Mouse (Mus musculus) intestine, postnatal 0 days (tissue): Measurements from ENCODE around the gene Cir1. TPM values are rescaled to one million over a fixed set of nuclear protein-coding genes. Genes with fewer than 3 reads are reported as not detected.
A peak's percentile ranks its signal among the peaks of the same experiment; 100 is the strongest.

Source experiments
- ATAC-seq: fragments of 200-750 bp; cut with Nextera tagmentation; 2 replicates; pipeline ENCODE4 v1.8.0; 2017; ENCODE audit warnings: mild to moderate bottlenecking, moderate TSS enrichment, moderate library complexity
- H3K27ac ChIP-seq: fragments of 300-500 bp; sonication (generic); 2 replicates; pipeline ENCODE4 v1.5.1; 2014; ENCODE audit warnings: mild to moderate bottlenecking, low read depth, low read length, moderate library complexity
- H3K27me3 ChIP-seq: fragments of 300-500 bp; sonication (generic); replicated peaks from 2 replicates; pipeline ENCODE4 v1.6.1; 2014; ENCODE audit warnings: low read length, mixed read lengths; ENCODE audit not compliant: control insufficient read depth, insufficient read depth
- H3K36me3 ChIP-seq: fragments of 300-500 bp; sonication (generic); 2 replicates; pipeline ENCODE4 v1.6.1; 2014; ENCODE audit warnings: mild to moderate bottlenecking, moderate library complexity; ENCODE audit not compliant: control insufficient read depth, insufficient read depth
- H3K4me1 ChIP-seq: fragments of 300-500 bp; sonication (generic); replicated peaks from 2 replicates; pipeline ENCODE4 v1.6.1; 2014; ENCODE audit warnings: antibody characterized with exemption, low read length, mixed read lengths; ENCODE audit not compliant: control insufficient read depth, insufficient read depth
- H3K4me2 ChIP-seq: fragments of 300-500 bp; sonication (generic); replicated peaks from 2 replicates; pipeline ENCODE4 v1.6.1; 2014; ENCODE audit warnings: low read depth, mild to moderate bottlenecking, moderate library complexity
- H3K4me3 ChIP-seq: fragments of 300-500 bp; sonication (generic); 2 replicates; pipeline ENCODE4 v1.5.1; 2014; ENCODE audit warnings: low read depth, low read length
- H3K9ac ChIP-seq: fragments of 300-500 bp; sonication (generic); 2 replicates; pipeline ENCODE4 v1.6.1; 2014; ENCODE audit warnings: mild to moderate bottlenecking, low read depth, low read length
- H3K9me3 ChIP-seq: fragments of 300-500 bp; sonication (generic); 2 replicates; pipeline ENCODE4 v1.6.1; 2016; ENCODE audit warnings: mixed run types; ENCODE audit not compliant: control insufficient read depth
- CTCF ChIP-seq: sonication (generic); IDR thresholded peaks from 2 replicates; pipeline ENCODE4 v1.5.1; 2016; ENCODE audit warnings: low read depth, mild to moderate bottlenecking, control low read depth, antibody characterized with exemption, moderate library complexity
- WGBS: fragments of 180-500 bp; shearing (Covaris S2); extraction: QIAGEN DNeasy Blood & Tissue Kit; methylation state at CpG from one replicate; pipeline ENCODE4 v1.1.7; 2014; 5-methylcytosine and 5-hydroxymethylcytosine counted together
- polyA plus RNA-seq: library from polyadenylated mRNA; unstranded; fragments of >200 nt; fragmentation: Nextera tagmentation; extraction: Ambion mirVana; gene quantifications from 2 replicates; pipeline ENCODE4 v1.2.1, GENCODE M21; 2015

Cir1 gene
- polyA plus RNA-seq, 1 experiment from 2014 or later: 17.1 TPM

- H3K4me2 ChIP-seq: peak overlapping the region; percentile 49; the same call in 1 of the 2 replicates
- no peak for ATAC-seq
- peak overlapping the region; percentile 20; the same call in 1 of the 2 replicates for H3K4me3 ChIP-seq
- 2% methylated on average over 31 of the region's 31 CpGs for WGBS
- H3K27me3 ChIP-seq: peaks cover 62% of the 10 kb centered on the region
- H3K36me3 ChIP-seq: no peaks in the 10 kb centered on the region
- no peaks in the 10 kb centered on the region for H3K9me3 ChIP-seq
- peaks cover under 1% of the 10 kb centered on the region; the same call in 1 of the 2 replicates for H3K4me1 ChIP-seq
- TF ChIP-seq CTCF: no peak
- no peak overlapping the region for H3K27ac ChIP-seq
- H3K9ac ChIP-seq: no peak overlapping the region
These were observed 33.0 kb downstream of the Cir1 start for GRCm38 (mm10) chr2:73279271-73280038.

DNA sequence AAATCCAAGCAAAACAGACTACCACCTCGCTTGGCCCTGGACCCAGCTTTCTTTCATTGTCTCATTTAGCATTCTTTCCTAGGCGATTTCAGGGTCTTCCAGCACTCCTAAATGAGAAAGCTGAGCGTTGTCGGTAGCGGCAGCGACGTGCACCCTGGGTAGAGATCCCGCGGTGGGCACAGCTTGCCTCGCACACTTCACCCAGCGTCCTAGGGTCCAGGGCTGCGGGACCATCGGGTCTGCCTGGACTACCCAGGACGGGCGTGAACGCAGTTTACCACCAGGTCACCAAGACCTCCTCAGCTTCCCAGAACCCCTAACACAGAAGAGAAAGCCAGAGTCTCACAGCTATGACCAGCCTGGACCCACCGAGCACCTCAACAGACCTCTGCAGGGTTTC lies 33.6 kb downstream of the Cir1 start:
- 3% methylated on average over 17 of the region's 17 CpGs for WGBS
- Histone ChIP-seq H3K36me3 (no peaks in the 10 kb centered on the region), H3K27ac (no peak overlapping the region), H3K9ac (no peak overlapping the region), H3K27me3 (peaks cover 68% of the 10 kb centered on the region), H3K4me2 (peak overlapping the region; percentile 49), H3K9me3 (no peaks in the 10 kb centered on the region), H3K4me1 (peaks cover 3% of the 10 kb centered on the region; the same call in 1 of the 2 replicates), H3K4me3 (peak overlapping the region; percentile 20)
- no peak for TF ChIP-seq CTCF
- ATAC-seq: no peak

DNA sequence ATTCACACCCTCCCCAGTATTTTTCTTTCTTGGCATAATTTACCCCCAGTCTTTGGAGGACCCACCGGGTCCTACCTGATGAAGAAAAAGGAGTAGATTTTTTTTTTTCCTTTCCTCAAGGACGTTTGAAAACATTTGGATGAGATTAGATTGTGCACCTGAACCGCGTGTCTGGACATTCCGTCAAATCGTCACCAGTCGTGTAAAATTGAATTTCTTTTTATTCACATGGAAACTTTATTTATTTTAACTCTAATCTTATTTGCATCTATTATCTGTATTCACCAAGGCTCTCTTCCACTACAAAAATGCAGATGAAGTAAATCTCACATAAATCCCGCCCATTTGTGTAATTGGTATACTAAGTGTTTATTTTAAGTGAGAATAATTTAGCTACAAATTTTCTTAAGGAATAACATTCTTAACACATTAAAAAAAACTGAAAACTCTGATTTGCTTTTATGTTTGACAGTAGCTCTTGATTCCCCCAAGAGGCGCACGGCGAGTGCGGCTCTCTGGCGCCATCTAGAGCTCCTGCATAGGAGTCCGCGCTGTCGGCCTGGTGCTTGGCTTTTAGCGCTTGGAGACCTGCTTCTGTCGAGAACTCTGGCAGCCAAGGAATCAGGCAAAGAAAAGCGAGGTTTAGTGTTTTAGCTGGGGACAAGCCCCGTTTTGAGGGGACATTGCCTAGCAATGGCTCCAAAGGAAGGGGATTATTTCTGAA lies 34.2 kb downstream of the Cir1 start:
- H3K4me1 ChIP-seq: peaks cover 3% of the 10 kb centered on the region; the same call in 1 of the 2 replicates
- H3K4me2 ChIP-seq: peak overlapping the region; percentile 49
- H3K27ac ChIP-seq: no peak overlapping the region
- no peaks in the 10 kb centered on the region for H3K36me3 ChIP-seq
- peak; percentile 65; the same call in 1 of the 2 replicates for ATAC-seq
- TF ChIP-seq CTCF: peak; percentile 97
- H3K4me3 ChIP-seq: peak overlapping the region; percentile 20
- H3K27me3 ChIP-seq: peaks cover 74% of the 10 kb centered on the region
- H3K9ac ChIP-seq: no peak overlapping the region
- WGBS: 4% methylated on average over 20 of the region's 20 CpGs
- H3K9me3 ChIP-seq: no peaks in the 10 kb centered on the region

- no peak for TF ChIP-seq CTCF
- 5% methylated on average over 18 of the region's 18 CpGs for WGBS
- no peak overlapping the region for H3K4me2 ChIP-seq
- no peak overlapping the region for H3K27ac ChIP-seq
- H3K4me1 ChIP-seq: peaks cover 3% of the 10 kb centered on the region; the same call in 1 of the 2 replicates
- 0 out of 2 replicates have a peak overlapping the region, but pooled peaks have one; percentile 4 for H3K4me3 ChIP-seq
- H3K9me3 ChIP-seq: no peaks in the 10 kb centered on the region
- H3K9ac ChIP-seq: no peak overlapping the region
- peaks cover 80% of the 10 kb centered on the region for H3K27me3 ChIP-seq
- H3K36me3 ChIP-seq: no peaks in the 10 kb centered on the region
- ATAC-seq: no peak
These were observed 34.8 kb downstream of the Cir1 start for GRCm38 (mm10) chr2:73277709-73278075.

- Histone ChIP-seq H3K9me3 (no peaks in the 10 kb centered on the region), H3K4me1 (peaks cover 3% of the 10 kb centered on the region; the same call in 1 of the 2 replicates), H3K4me2 (no peak overlapping the region), H3K9ac (no peak overlapping the region), H3K36me3 (no peaks in the 10 kb centered on the region), H3K4me3 (peak overlapping the region; percentile 4; the same call in 1 of the 2 replicates), H3K27ac (no peak overlapping the region), H3K27me3 (peaks cover 84% of the 10 kb centered on the region)
- no peak for ATAC-seq
- no peak for TF ChIP-seq CTCF
- 2% methylated on average over 38 of the region's 38 CpGs for WGBS
These were observed 35.3 kb downstream of the Cir1 start for GRCm38 (mm10) chr2:73277021-73277708.

DNA sequence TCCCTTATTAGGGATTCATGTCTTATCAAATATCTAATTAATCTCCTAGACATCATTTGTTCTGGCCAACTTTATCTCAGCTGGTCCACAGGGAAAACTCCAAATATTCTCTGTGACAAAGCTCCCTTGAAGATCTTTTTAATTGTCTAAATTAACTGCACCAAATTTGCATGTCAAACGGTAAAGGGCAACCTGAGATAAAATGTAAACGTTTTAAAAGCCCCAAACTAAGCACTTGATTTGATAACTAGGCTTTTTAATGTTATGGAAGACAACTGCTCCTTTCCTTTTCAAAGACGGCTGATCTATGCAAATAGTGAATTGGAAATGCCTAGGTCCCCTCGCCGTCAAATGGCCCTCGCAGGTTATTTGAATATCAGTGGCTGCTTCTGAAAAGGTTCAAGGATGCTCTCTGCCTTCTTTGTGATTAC lies 36.3 kb downstream of the Cir1 start:
- ATAC-seq: no peak
- no peak overlapping the region for H3K4me3 ChIP-seq
- no peaks in the 10 kb centered on the region for H3K36me3 ChIP-seq
- H3K9me3 ChIP-seq: no peaks in the 10 kb centered on the region
- H3K4me2 ChIP-seq: no peak overlapping the region
- peaks cover 84% of the 10 kb centered on the region for H3K27me3 ChIP-seq
- no peak overlapping the region for H3K9ac ChIP-seq
- peaks cover 11% of the 10 kb centered on the region; the same call in 1 of the 2 replicates for H3K4me1 ChIP-seq
- 1% methylated on average over 6 of the region's 6 CpGs for WGBS
- TF ChIP-seq CTCF: no peak
- no peak overlapping the region for H3K27ac ChIP-seq
